Mouse (Mus musculus) spleen, adult 2 months (tissue): ENCODE measurements around the gene Relch. TPM values are rescaled to one million over a fixed set of nuclear protein-coding genes. Genes with fewer than 3 reads are reported as not detected.

Experiments
- DNase-seq, 2 experiments: peaks; one replicate each; pipeline versions ENCODE4 v3.0.0 to v3.0.0-alpha.2; 2012 to 2021; ENCODE audit warnings: low spot score in 2 of 2, low read depth in 1 of 2
- H3K27ac ChIP-seq: fragments of 200-500 bp; 2 replicates; pipeline ENCODE4 v1.5.1; 2012; ENCODE audit warnings: low read length, inconsistent platforms; ENCODE audit not compliant: insufficient read depth
- H3K27me3 ChIP-seq: fragments of 200-500 bp; 2 replicates; pipeline ENCODE4 v1.6.1; 2012; ENCODE audit warnings: mild to moderate bottlenecking, moderate library complexity, low read length, inconsistent platforms; ENCODE audit not compliant: control insufficient read depth, insufficient read depth
- H3K36me3 ChIP-seq: fragments of 200-500 bp; 2 replicates; pipeline ENCODE4 v1.6.1; 2012; ENCODE audit warnings: mild to moderate bottlenecking, low read length, inconsistent platforms; ENCODE audit not compliant: control insufficient read depth, insufficient read depth
- H3K4me1 ChIP-seq: fragments of 200-500 bp; 2 replicates; pipeline ENCODE4 v1.6.1; 2011; ENCODE audit warnings: inconsistent platforms; ENCODE audit not compliant: control insufficient read depth, insufficient read depth, insufficient read length
- H3K4me3 ChIP-seq: fragments of 200-500 bp; 2 replicates; pipeline ENCODE4 v1.5.1; 2011; ENCODE audit warnings: mild to moderate bottlenecking, inconsistent platforms; ENCODE audit not compliant: insufficient read depth, insufficient read length; ENCODE audit errors: extremely low read depth
- CTCF ChIP-seq: fragments of 200-500 bp; IDR thresholded peaks from 2 replicates; pipeline ENCODE4 v1.5.1; 2011; ENCODE audit warnings: mild to moderate bottlenecking, inconsistent platforms; ENCODE audit not compliant: insufficient read depth, insufficient read length, insufficient replicate concordance; ENCODE audit errors: extremely low read depth
- POLR2A ChIP-seq: fragments of 200-500 bp; IDR thresholded peaks from 2 replicates; pipeline ENCODE4 v1.6.1; 2011; ENCODE audit warnings: low read depth, low read length, inconsistent platforms
- WGBS: fragments of 180-500 bp; shearing (Covaris S2); methylation state at CpG from one replicate; pipeline ENCODE4 v1.1.7; 2018; 5-methylcytosine and 5-hydroxymethylcytosine counted together
- polyA plus RNA-seq: library from polyadenylated mRNA; depleted of rRNA; stranded (reverse); fragments of >200 nt; gene quantifications from 2 replicates; pipeline ENCODE4 v1.2.3, GENCODE M21; 2012; rRNA removed

Relch gene
- polyA plus RNA-seq, 1 experiment: 21.1 TPM

- Histone ChIP-seq H3K27me3 (no peaks in the 10 kb centered on the region), H3K4me1 (no peaks in the 10 kb centered on the region), H3K4me3 (no peak overlapping the region), H3K36me3 (no peaks in the 10 kb centered on the region), H3K27ac (no peak overlapping the region)
- WGBS: 40% methylated on average over 3 of the region's 3 CpGs
- TF ChIP-seq POLR2A (no peak), CTCF (no peak)
- DNase-seq: no peak
Observed at GRCm38 (mm10) chr1:105790103-105790502, 126.4 kb downstream of the Relch start.

GRCm38 (mm10) chr1:105794670-105795069 lies 131.0 kb downstream of the Relch start:
- no peaks in the 10 kb centered on the region for H3K4me1 ChIP-seq
- no peaks in the 10 kb centered on the region for H3K36me3 ChIP-seq
- no peak overlapping the region for H3K4me3 ChIP-seq
- no peak overlapping the region for H3K27ac ChIP-seq
- TF ChIP-seq CTCF: no peak
- no peak for TF ChIP-seq POLR2A
- no peak for DNase-seq
- no peaks in the 10 kb centered on the region for H3K27me3 ChIP-seq
- WGBS: 94% methylated on average over 6 of the region's 6 CpGs

GRCm38 (mm10) chr1:105795705-105796104 lies 132.0 kb downstream of the Relch start:
- no peaks in the 10 kb centered on the region for H3K36me3 ChIP-seq
- H3K27me3 ChIP-seq: no peaks in the 10 kb centered on the region
- no peak for DNase-seq
- no peak overlapping the region for H3K4me3 ChIP-seq
- no peak for TF ChIP-seq CTCF
- TF ChIP-seq POLR2A: no peak
- no peak overlapping the region for H3K27ac ChIP-seq
- no peaks in the 10 kb centered on the region for H3K4me1 ChIP-seq
- 81% methylated on average over 4 of the region's 4 CpGs for WGBS

GRCm38 (mm10) chr1:105800570-105800969 lies 136.9 kb downstream of the Relch start:
- Histone ChIP-seq H3K4me3 (no peak overlapping the region), H3K36me3 (no peaks in the 10 kb centered on the region), H3K27me3 (no peaks in the 10 kb centered on the region), H3K27ac (no peak overlapping the region), H3K4me1 (no peaks in the 10 kb centered on the region; the same call in 1 of the 2 replicates)
- WGBS: 85% methylated on average over 6 of the region's 6 CpGs
- DNase-seq: no peak
- no peak for TF ChIP-seq CTCF
- no peak for TF ChIP-seq POLR2A

GRCm38 (mm10) chr1:105801252-105801651 lies 137.6 kb downstream of the Relch start:
- DNase-seq: no peak
- no peaks in the 10 kb centered on the region for H3K27me3 ChIP-seq
- no peaks in the 10 kb centered on the region for H3K36me3 ChIP-seq
- no peaks in the 10 kb centered on the region; the same call in 1 of the 2 replicates for H3K4me1 ChIP-seq
- no peak overlapping the region for H3K4me3 ChIP-seq
- no peak overlapping the region for H3K27ac ChIP-seq
- TF ChIP-seq CTCF: no peak
- no peak for TF ChIP-seq POLR2A

- Histone ChIP-seq H3K36me3 (no peaks in the 10 kb centered on the region), H3K27ac (no peak overlapping the region), H3K4me1 (no peaks in the 10 kb centered on the region; the same call in 1 of the 2 replicates), H3K4me3 (no peak overlapping the region), H3K27me3 (no peaks in the 10 kb centered on the region)
- TF ChIP-seq POLR2A: no peak
- no peak for TF ChIP-seq CTCF
- DNase-seq: no peak
- 37% methylated on average over 6 of the region's 6 CpGs for WGBS
Observed at GRCm38 (mm10) chr1:105802941-105803340, 139.3 kb downstream of the Relch start.

- Histone ChIP-seq H3K4me1 (no peaks in the 10 kb centered on the region; the same call in 1 of the 2 replicates), H3K4me3 (no peak overlapping the region), H3K36me3 (no peaks in the 10 kb centered on the region), H3K27me3 (no peaks in the 10 kb centered on the region), H3K27ac (no peak overlapping the region)
- WGBS: 87% methylated on average over 3 of the region's 3 CpGs
- DNase-seq: no peak
- TF ChIP-seq CTCF: no peak
- TF ChIP-seq POLR2A: no peak
Observed at GRCm38 (mm10) chr1:105804285-105804684, 140.6 kb downstream of the Relch start.

Other genes starting within 250 kb of the Relch start
- 6.9 and 11.0 TPM in 2 replicates for gene Pign, start 184 bp upstream of the Relch start, polyA plus RNA-seq
- 3.1 and 3.9 TPM in 2 replicates for gene Tnfrsf11a, start 116.9 kb downstream of the Relch start, polyA plus RNA-seq